Mouse (Mus musculus) spleen, adult 2 months (tissue): ENCODE measurements around the gene Arhgap40.

Experiments used
- CTCF ChIP-seq: fragments of 200-500 bp; IDR thresholded peaks from 2 replicates; pipeline ENCODE4 v1.5.1; 2011; ENCODE audit warnings: mild to moderate bottlenecking, inconsistent platforms; ENCODE audit not compliant: insufficient read depth, insufficient read length, insufficient replicate concordance; ENCODE audit errors: extremely low read depth
- POLR2A ChIP-seq: fragments of 200-500 bp; IDR thresholded peaks from 2 replicates; pipeline ENCODE4 v1.6.1; 2011; ENCODE audit warnings: low read depth, low read length, inconsistent platforms

DNA sequence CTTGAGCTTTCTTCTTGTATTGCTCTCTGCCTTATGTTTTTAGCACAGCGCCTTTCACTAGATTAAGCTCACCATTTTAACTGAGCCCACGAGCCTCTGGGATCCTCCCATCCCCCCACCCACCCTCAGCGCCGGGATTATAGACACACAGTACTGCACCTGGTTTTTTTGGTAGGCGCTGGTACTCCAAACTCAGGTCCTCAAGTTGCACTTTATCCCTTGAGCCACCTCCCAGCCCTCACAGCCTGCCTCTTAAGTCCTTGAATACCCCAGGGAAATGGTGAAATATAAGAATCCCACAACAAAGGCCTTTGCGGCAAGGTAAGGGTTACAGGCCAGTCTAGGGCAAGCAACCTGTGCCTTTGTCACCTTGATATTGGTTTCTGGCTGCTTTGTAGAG is 7.2 kb downstream of the Arhgap40 start:
- TF ChIP-seq CTCF: no peak
- no peak for TF ChIP-seq POLR2A
